Mouse (Mus musculus): ENCODE data around the gene Dock9. TPM values are rescaled to one million over a fixed set of nuclear protein-coding genes. Genes with fewer than 3 reads are reported as not detected.

The Dock9 gene
- polyA plus RNA-seq, 1 experiment from 2014 or later, result 17.0 TPM

DNA sequence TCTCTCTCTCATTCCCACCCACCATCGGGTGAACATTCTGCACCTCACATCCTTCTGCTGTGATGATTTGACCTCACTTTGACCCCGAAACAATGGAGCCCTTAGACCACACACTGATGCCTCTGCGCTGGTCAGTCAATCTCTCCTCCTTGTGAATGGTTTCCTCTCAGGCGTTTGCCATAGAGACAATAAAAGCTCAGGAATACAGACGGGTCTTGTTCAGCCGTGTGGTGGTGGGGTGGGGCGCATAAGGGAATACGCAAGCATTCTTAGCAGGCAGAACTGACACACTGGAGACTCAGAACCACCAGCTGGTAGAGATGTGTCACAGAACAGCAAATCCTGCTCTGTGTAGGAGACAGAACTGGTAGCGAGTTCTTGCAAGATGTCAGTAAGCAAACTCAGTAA lies 230.8 kb downstream of the Dock9 start:
- ATAC-seq, result peak; percentile 37
- no peak overlapping the region for H3K9ac ChIP-seq
- 0 out of 2 replicates have a peak, but pooled peaks cover 2% of the 10 kb centered on the region for H3K36me3 ChIP-seq
- H3K27me3 ChIP-seq (replicated peaks), result no peaks in the 10 kb centered on the region
- WGBS, result 52% methylated on average over 9 of the region's 9 CpGs
- no peak overlapping the region for H3K4me2 ChIP-seq (replicated peaks)
- H3K4me1 ChIP-seq (replicated peaks), result peaks cover 6% of the 10 kb centered on the region; the same call in 1 of the 2 replicates
- no peak overlapping the region for H3K27ac ChIP-seq
- H3K4me3 ChIP-seq (replicated peaks), result no peak overlapping the region
- H3K9me3 ChIP-seq, result no peaks in the 10 kb centered on the region

DNA sequence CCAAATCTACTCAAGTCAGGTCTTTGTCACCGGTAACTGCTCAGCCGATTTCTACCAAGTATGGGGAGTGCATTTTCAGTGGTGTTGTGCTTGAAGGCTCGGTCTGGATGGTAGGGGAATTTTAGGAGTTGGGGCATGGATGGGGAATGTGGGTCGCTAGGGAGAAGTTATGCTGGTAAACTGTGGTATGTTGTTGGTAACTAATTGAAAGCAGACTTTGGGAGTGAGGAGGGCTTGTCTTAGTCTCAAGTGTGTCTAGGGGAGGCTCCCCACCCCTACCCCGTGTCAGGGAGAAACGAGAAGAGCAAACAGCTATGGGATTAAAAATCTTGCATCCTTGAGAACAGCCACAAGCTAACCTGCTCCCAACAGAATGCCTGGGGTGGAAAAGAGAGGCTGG lies 231.7 kb downstream of the Dock9 start:
- ATAC-seq, result no peak
- Histone ChIP-seq H3K4me1 (replicated peaks) (peaks cover 6% of the 10 kb centered on the region; the same call in 1 of the 2 replicates), H3K4me3 (replicated peaks) (no peak overlapping the region), H3K9me3 (no peaks in the 10 kb centered on the region), H3K4me2 (replicated peaks) (no peak overlapping the region), H3K27me3 (replicated peaks) (no peaks in the 10 kb centered on the region), H3K9ac (no peak overlapping the region), H3K27ac (no peak overlapping the region), H3K36me3 (0 out of 2 replicates have a peak, but pooled peaks cover under 1% of the 10 kb centered on the region)
- WGBS, result 75% methylated on average over 6 of the region's 6 CpGs

DNA sequence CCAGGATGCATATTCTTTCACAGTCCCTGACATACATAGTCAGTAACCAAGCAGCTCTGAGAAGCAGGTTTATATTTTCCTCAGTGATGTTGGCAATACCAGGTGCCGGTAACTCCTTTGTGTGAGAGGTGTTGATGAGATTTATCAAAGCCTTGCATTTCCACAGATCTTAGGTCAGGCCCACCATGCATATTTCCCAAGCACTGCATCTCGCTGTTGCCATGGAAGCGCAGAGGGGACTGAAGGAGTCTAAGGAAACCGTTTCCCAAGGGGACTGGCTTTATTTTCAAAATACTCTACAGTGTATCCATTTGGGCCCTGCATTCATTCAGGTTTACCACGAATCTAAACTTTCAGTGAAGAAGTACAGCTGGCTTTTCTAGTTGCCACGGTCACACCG lies 233.0 kb downstream of the Dock9 start:
- 51% methylated on average over 7 of the region's 7 CpGs for WGBS
- Histone ChIP-seq H3K4me1 (replicated peaks) (peaks cover 6% of the 10 kb centered on the region; the same call in 1 of the 2 replicates), H3K9me3 (no peaks in the 10 kb centered on the region), H3K27ac (no peak overlapping the region), H3K36me3 (0 out of 2 replicates have a peak, but pooled peaks cover 3% of the 10 kb centered on the region), H3K27me3 (replicated peaks) (no peaks in the 10 kb centered on the region), H3K9ac (no peak overlapping the region), H3K4me2 (replicated peaks) (no peak overlapping the region), H3K4me3 (replicated peaks) (no peak overlapping the region)
- no peak for ATAC-seq

DNA sequence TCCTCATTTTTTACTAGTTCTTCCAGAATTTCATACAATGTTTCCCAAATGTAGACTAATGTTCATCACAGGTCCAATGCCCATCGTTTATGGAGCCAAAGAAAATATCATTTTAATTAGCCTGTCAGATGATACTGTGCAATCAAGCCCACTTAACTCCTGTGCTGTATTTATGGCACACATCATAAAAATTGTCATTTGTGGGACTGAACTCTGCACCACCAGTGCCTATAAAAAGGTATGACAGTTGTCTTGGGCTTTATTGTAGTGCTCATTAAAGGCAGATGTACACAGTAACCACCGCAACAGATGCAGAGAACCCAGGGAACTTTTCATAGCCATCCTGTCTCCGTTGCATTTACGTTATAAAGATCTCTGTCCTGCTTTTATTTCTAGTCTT lies 233.7 kb downstream of the Dock9 start:
- Histone ChIP-seq H3K9me3 (no peaks in the 10 kb centered on the region), H3K4me1 (replicated peaks) (peaks cover 6% of the 10 kb centered on the region; the same call in 1 of the 2 replicates), H3K27me3 (replicated peaks) (no peaks in the 10 kb centered on the region), H3K9ac (no peak overlapping the region), H3K4me3 (replicated peaks) (no peak overlapping the region), H3K27ac (no peak overlapping the region), H3K4me2 (replicated peaks) (no peak overlapping the region), H3K36me3 (0 out of 2 replicates have a peak, but pooled peaks cover 3% of the 10 kb centered on the region)
- WGBS, result 66% methylated on average over 4 of the region's 4 CpGs
- peak; percentile 51; the same call in 1 of the 2 replicates for ATAC-seq

DNA sequence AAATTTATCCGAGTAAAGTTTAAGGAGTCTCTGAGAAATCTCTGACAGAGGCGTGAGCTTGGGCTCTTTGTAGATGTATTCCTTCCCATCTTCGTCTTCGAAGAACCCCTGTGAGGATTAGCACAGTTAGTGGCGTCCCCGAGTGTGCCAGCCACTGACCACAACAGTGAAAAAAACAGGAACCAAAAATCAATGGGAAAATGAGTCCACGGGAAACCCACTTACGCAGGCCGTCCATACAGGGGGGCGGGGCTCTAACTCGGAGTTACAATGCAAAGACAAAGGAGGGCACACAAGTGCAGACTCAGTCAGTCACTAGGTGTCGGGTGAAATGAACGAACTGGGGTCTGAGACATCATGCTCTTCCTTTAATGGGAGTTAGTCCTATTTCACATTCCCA lies 238.6 kb downstream of the Dock9 start:
- 88% methylated on average over 13 of the region's 13 CpGs for WGBS
- Histone ChIP-seq H3K36me3 (peaks cover 10% of the 10 kb centered on the region; the same call in 1 of the 2 replicates), H3K9me3 (no peaks in the 10 kb centered on the region), H3K4me3 (replicated peaks) (no peak overlapping the region), H3K4me1 (replicated peaks) (no peaks in the 10 kb centered on the region), H3K27me3 (replicated peaks) (no peaks in the 10 kb centered on the region), H3K4me2 (replicated peaks) (no peak overlapping the region), H3K9ac (no peak overlapping the region), H3K27ac (no peak overlapping the region)
- ATAC-seq, result no peak

DNA sequence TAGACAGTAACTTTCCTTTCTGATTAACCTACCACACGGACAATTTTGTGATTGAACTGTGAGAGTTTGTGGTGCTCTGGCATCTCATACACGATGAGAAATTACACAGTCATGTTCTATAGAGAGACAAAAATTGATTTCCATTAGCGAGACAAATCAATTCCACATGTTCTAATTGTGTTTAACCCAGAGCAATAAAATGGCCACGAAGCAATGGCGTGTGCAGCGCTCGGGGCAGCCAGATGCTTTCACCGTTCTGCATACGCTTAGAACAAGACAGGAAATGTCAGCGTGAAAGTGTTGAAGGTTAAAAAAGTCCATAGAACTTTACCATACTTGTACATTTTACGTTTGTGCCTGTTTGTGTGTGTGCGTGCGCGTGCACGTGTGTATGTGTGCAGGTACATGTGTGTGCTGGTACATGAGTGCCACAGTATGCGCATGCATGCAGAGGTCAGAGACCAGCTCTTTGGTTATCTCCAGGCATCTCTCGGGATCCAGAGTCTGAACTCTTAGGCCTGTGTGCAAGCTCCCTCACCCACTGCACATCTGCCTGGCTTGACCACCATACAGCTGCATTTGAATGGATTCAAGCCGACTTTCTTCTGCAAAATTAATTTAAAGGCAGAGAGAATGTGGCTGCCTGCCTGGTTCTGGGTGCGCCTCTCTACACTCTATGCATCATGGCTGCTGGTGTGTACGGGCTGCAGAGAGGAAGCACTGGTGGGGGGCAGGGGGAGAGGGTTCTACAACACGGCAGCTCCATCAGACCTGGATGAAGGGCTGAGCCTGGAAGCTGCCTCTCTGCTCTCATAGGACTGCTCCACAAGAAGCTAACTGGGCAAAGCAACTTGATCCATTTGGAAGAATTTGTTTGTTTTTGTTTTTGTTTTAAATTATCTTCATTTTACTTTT lies 241.0 kb downstream of the Dock9 start:
- Histone ChIP-seq H3K4me3 (replicated peaks) (no peak overlapping the region), H3K27me3 (replicated peaks) (no peaks in the 10 kb centered on the region), H3K4me2 (replicated peaks) (no peak overlapping the region), H3K36me3 (peaks cover 12% of the 10 kb centered on the region; the same call in 1 of the 2 replicates), H3K27ac (no peak overlapping the region), H3K4me1 (replicated peaks) (no peaks in the 10 kb centered on the region), H3K9me3 (no peaks in the 10 kb centered on the region), H3K9ac (no peak overlapping the region)
- WGBS, result 88% methylated on average over 21 of the region's 21 CpGs
- no peak for ATAC-seq

DNA sequence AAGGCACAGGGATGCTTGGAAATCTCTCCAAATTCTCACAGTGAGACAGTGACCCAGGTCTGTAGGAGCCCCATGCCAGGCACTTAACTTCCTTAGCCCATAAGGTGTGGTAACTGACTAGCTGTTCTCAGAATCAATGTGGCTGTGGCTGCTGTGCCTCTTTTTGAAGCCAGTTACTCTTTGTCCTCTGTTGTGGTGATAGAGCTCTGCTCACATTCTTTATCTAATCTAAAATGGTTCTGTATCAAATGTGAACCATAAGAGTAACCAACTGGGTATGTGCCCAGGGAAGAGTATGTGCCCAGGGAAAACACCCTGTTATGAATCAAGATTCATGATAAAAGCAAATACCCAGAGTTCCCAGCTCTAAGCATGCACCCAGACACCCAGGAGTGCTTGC lies 243.9 kb downstream of the Dock9 start:
- H3K27me3 ChIP-seq (replicated peaks), result no peaks in the 10 kb centered on the region
- H3K27ac ChIP-seq, result no peak overlapping the region
- H3K9ac ChIP-seq, result no peak overlapping the region
- H3K4me1 ChIP-seq (replicated peaks), result 0 out of 2 replicates have a peak, but pooled peaks cover 5% of the 10 kb centered on the region
- peaks cover 19% of the 10 kb centered on the region for H3K36me3 ChIP-seq
- H3K4me3 ChIP-seq (replicated peaks), result no peak overlapping the region
- no peaks in the 10 kb centered on the region for H3K9me3 ChIP-seq
- 0 out of 2 replicates have a peak, but pooled peaks have one; percentile 40 for ATAC-seq
- no peak overlapping the region for H3K4me2 ChIP-seq (replicated peaks)

DNA sequence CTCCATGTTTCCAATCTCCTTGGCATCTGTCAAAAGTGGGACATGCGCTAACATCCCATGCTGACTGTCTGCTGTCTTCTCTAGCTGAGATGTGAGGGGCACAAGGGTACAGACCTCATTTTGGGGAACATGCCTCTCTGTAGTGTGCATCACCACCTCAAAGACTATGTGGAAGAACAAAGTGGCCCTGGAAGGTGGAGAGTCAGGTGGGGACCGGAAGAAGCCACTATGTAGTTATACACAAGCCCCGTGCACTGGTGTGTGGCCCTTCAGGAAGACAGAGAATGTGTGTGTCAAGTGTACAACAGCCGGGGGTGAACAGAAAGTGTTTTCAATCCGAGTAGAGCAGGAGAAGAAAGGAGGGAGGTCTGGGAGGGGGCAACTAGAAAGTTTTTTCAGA lies 245.1 kb downstream of the Dock9 start:
- Histone ChIP-seq H3K4me3 (replicated peaks) (no peak overlapping the region), H3K4me2 (replicated peaks) (no peak overlapping the region), H3K27ac (no peak overlapping the region), H3K36me3 (peaks cover 20% of the 10 kb centered on the region), H3K9ac (no peak overlapping the region), H3K9me3 (no peaks in the 10 kb centered on the region), H3K4me1 (replicated peaks) (0 out of 2 replicates have a peak, but pooled peaks cover 5% of the 10 kb centered on the region), H3K27me3 (replicated peaks) (no peaks in the 10 kb centered on the region)
- no peak for ATAC-seq
- 81% methylated on average over 5 of the region's 5 CpGs for WGBS

DNA sequence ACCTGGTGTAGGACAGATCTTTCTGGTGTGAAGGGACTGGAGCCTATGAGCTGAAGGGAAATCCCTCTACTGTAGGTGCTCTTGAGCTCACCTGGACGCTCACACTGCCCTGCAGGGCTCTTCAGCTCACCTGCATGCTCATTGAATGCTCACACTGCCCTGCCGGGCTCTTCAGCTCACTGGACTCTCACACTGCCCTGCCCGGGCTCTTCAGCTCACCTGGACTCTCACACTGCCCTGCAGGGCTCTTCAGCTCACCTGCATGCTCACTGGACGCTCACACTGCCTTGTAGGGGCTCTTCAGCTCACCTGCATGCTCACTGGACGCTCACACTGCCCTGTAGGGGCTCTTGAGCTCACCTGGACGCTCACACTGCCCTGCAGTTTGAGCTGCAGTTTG lies 247.8 kb downstream of the Dock9 start:
- Histone ChIP-seq H3K9ac (no peak overlapping the region), H3K36me3 (peaks cover 23% of the 10 kb centered on the region), H3K27me3 (replicated peaks) (no peaks in the 10 kb centered on the region), H3K4me2 (replicated peaks) (no peak overlapping the region), H3K27ac (no peak overlapping the region), H3K4me1 (replicated peaks) (0 out of 2 replicates have a peak, but pooled peaks cover 5% of the 10 kb centered on the region), H3K9me3 (no peaks in the 10 kb centered on the region), H3K4me3 (replicated peaks) (no peak overlapping the region)
- WGBS, result 68% methylated on average over 6 of the region's 6 CpGs
- no peak for ATAC-seq

DNA sequence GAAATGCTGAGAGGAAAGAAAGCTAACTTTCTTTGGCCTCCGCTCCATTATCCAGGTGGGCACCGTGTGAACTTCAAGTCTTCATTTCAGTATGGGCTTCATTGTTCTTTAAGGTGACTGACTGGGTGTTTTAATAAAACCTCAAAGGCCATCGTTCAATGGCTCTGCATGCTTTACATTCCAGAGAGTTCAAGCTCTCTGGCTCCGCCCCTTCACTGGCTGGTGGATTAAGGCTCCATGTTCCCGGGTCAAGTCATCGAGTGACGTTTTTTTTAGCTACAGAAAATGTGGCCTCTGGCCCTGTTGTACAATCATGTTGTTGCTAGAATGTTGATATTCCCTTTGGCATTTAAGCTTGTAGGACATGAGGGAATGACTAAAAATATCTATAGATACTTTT lies 249.9 kb downstream of the Dock9 start:
- Histone ChIP-seq H3K27me3 (replicated peaks) (no peaks in the 10 kb centered on the region), H3K9me3 (no peaks in the 10 kb centered on the region), H3K4me1 (replicated peaks) (0 out of 2 replicates have a peak, but pooled peaks cover 5% of the 10 kb centered on the region), H3K27ac (no peak overlapping the region), H3K4me2 (replicated peaks) (no peak overlapping the region), H3K9ac (no peak overlapping the region), H3K36me3 (peaks cover 22% of the 10 kb centered on the region), H3K4me3 (replicated peaks) (no peak overlapping the region)
- ATAC-seq, result no peak
- 56% methylated on average over 7 of the region's 7 CpGs for WGBS

DNA sequence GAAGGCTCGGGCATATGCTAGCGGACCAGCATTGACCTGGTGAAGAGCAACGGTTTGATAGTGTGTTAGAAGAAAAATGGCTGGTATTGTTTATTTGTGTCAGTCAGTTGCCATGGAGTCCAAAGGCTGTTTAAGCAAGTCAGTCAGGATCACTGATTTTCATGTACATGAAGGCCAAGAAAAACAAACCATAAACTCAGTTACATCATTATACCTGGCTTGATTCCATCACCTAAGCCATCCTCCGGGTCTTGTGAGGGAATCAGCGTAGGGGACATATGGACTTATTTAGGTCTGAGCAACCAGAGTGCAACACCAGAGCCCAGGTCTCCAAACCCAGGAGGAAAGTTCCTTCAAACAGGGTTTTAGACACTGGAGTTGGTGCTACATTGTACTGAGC lies 251.0 kb downstream of the Dock9 start:
- H3K9me3 ChIP-seq, result no peaks in the 10 kb centered on the region
- H3K27ac ChIP-seq, result no peak overlapping the region
- no peak overlapping the region for H3K4me3 ChIP-seq (replicated peaks)
- no peak overlapping the region for H3K4me2 ChIP-seq (replicated peaks)
- H3K4me1 ChIP-seq (replicated peaks), result 0 out of 2 replicates have a peak, but pooled peaks cover 5% of the 10 kb centered on the region
- peaks cover 22% of the 10 kb centered on the region for H3K36me3 ChIP-seq
- WGBS, result 87% methylated on average over 5 of the region's 5 CpGs
- ATAC-seq, result no peak
- H3K9ac ChIP-seq, result no peak overlapping the region
- no peaks in the 10 kb centered on the region for H3K27me3 ChIP-seq (replicated peaks)

DNA sequence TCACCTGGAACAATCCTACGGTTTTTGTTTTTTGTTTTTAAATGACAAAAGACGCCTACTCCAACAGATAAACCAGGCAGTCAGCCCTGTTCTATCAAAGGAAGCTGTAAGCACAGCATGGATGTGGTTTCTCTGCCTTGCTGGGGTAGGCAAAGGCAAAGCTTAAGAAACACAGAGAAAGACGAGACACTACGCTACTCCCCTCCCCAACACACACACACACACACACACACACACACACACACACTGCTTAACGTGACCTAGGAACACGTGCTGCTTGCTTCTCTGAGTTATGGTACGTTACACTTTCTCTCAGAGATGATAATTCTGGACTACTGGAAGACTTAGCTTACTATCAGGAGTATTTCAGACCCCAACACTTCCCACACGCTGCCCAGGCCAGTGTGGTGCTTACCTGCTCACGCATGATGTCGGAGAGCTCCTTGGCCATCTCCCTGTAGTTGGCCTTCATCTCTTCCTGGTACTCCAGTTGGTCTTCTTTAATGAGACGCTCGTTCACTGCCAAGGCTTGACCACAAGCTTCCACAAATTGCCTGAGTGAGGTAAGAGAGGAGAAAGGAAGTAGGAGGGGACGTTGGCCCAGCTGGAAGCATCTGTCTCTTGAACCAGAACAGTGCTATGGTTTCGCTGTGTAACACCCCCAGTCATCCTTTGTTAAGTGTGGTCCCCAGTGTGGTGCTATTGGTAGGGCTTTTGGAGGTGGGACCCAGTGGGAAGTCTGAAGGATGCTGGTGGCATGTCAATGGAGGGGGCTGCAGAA lies 251.9 kb downstream of the Dock9 start:
- 90% methylated on average over 14 of the region's 14 CpGs for WGBS
- no peak overlapping the region for H3K9ac ChIP-seq
- H3K27ac ChIP-seq, result no peak overlapping the region
- peaks cover 22% of the 10 kb centered on the region for H3K36me3 ChIP-seq
- H3K4me2 ChIP-seq (replicated peaks), result no peak overlapping the region
- no peaks in the 10 kb centered on the region for H3K27me3 ChIP-seq (replicated peaks)
- H3K4me3 ChIP-seq (replicated peaks), result no peak overlapping the region
- ATAC-seq, result no peak
- 0 out of 2 replicates have a peak, but pooled peaks cover 5% of the 10 kb centered on the region for H3K4me1 ChIP-seq (replicated peaks)
- no peaks in the 10 kb centered on the region for H3K9me3 ChIP-seq

Measured in intestine, embryonic 15.5 days (tissue).